Mouse (Mus musculus): ENCODE results near the gene Tspan32.

GRCm38 (mm10) chr7:142995004-142995403 lies 9.8 kb upstream of the Tspan32 start:
- TF ChIP-seq CTCF (IDR thresholded peaks at IDR 0.05; ENCODE audit: low read depth, low read length) = no peak
- TF ChIP-seq GATA1 (IDR thresholded peaks at IDR 0.05; ENCODE audit: borderline replicate concordance, low read length) = no peak
